Mouse (Mus musculus) E14TG2a.4 (cell line): ENCODE measurements around the gene Tgfb1.

Experiments used
- CTCF ChIP-seq: conservative IDR thresholded peaks from 2 replicates; pipeline ENCODE4 v1.5.1; 2014; ENCODE audit warnings: low read length
- NANOG ChIP-seq: IDR thresholded peaks from 2 replicates; pipeline ENCODE4 v1.6.1; 2014; ENCODE audit warnings: borderline replicate concordance, low read length, mixed read lengths
- POU5F1 ChIP-seq: IDR thresholded peaks from 2 replicates; pipeline ENCODE4 v1.6.1; 2014; ENCODE audit warnings: low read length, borderline replicate concordance

DNA sequence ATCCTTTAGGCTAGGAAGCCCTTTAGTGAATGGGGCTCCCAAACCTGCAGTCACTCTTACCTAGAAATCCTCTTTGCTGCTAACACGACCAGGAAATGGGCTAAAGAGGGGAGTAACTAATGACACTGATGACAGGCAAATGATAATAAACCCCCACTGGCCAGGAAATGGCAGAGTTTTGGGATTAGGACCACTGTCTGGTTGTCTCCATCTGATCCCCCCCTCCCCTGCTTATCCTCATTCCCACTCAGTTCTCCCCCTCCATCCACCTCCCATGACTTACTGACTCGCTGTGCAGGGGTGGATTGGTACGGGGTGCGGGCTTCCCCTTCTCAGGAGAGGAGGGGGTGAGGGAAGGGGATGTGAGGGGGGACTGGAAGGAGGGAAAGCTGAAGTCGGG is 3.2 kb downstream of the Tgfb1 start:
- TF ChIP-seq CTCF (no peak), NANOG (no peak), POU5F1 (no peak)
